Mouse (Mus musculus): ENCODE data around the gene A26c2. TPM values are rescaled to one million over a fixed set of nuclear protein-coding genes. Genes with fewer than 3 reads are reported as not detected.

Gene A26c2
- polyA plus RNA-seq (2012; rRNA removed) (not detected in 2 replicates), polyA plus RNA-seq (2014; fragmentation: Nextera tagmentation; extraction: Ambion mirVana) (not detected in 2 replicates)

DNA sequence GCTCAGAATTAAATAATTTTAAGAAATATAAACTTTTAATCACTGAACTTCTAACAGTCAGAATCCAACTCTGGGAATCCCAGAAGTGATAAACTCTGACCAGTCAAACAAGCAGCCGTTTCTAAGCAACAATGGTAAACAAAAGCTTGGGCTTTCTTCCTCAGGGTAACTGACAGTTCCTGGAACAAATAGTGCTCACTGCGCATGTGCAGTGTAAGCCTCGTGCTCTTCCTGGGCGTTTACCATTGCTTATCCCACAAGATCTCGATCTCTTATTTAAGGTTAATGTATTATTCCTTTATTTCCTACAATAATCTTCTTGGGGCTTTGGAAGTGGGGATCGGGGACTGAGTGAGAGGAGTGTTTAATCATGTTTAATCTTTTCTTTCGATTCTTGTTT lies at the start of gene A26c2:
Gene A26c2 (minus strand): TSS at position 101 of the 400 bp plus-strand sequence.
- H3K9ac ChIP-seq (replicated peaks) = no peak within 1 kb of the TSS
- no peak within 1 kb of the TSS for H3K4me2 ChIP-seq (ENCODE audit: low read depth)
- no peaks in the 10 kb centered on the region for H3K9me3 ChIP-seq (ENCODE audit: control insufficient read depth, low read length)
- no peaks in the 10 kb centered on the region for H3K36me3 ChIP-seq (replicated peaks; ENCODE audit: control insufficient read depth, insufficient read depth, low read depth)
- no peak for DNase-seq (ENCODE audit: low read depth in 3 of 3, low spot score in 3 of 3)
- H3K4me3 ChIP-seq (ENCODE audit: insufficient read depth in 1 of 2, low read depth in 2 of 2, low read length in 2 of 2) = no peak within 1 kb of the TSS
- H3K27me3 ChIP-seq (ENCODE audit: control insufficient read depth, insufficient read depth, low read length) = no peaks in the 10 kb centered on the region
- H3K27ac ChIP-seq = no peak within 1 kb of the TSS
- TF ChIP-seq EP300 (IDR thresholded peaks at IDR 0.05; ENCODE audit: low read depth) (no peak), CTCF (IDR thresholded peaks at IDR 0.05; ENCODE audit: low read depth) (no peak)
- no peaks in the 10 kb centered on the region for H3K4me1 ChIP-seq (replicated peaks; ENCODE audit: control insufficient read depth in 2 of 2, insufficient read depth in 2 of 2, low read length in 1 of 2)
- no peak for ATAC-seq (ENCODE audit: insufficient read depth)
- 58% methylated on average over 7 of the region's 7 CpGs for WGBS (ENCODE audit: insufficient replicate concordance)

DNA sequence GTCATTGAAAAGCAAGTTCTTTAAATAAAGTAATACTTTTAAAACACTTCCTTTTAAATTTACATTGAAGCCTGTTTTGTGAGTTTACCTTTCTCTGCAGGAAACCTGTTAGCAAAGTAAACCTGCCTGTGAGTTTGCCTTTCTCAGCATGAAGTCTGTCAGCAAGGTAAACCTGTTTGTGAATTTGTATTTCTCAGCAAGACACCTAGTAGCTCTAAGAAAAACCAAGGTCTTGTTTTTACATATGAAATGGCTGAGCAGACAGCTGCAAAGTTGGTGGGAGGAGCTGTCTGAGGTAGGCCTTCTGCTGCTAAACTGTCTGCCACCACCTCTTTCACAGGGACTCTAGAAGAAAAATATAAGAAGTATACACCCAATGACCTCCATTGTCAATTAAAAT lies 28.0 kb upstream of the A26c2 start:
- Histone ChIP-seq H3K9ac (replicated peaks) (no peak overlapping the region), H3K36me3 (replicated peaks; ENCODE audit: control insufficient read depth, insufficient read depth, low read depth) (no peaks in the 10 kb centered on the region), H3K27ac (no peak overlapping the region), H3K27me3 (ENCODE audit: control insufficient read depth, insufficient read depth, low read length) (no peaks in the 10 kb centered on the region), H3K9me3 (ENCODE audit: control insufficient read depth, low read length) (no peaks in the 10 kb centered on the region), H3K4me1 (replicated peaks; ENCODE audit: control insufficient read depth in 2 of 2, insufficient read depth in 2 of 2, low read length in 1 of 2) (no peaks in the 10 kb centered on the region), H3K4me2 (ENCODE audit: low read depth) (no peak overlapping the region), H3K4me3 (ENCODE audit: insufficient read depth in 1 of 2, low read depth in 2 of 2, low read length in 2 of 2) (no peak overlapping the region)
- ATAC-seq (ENCODE audit: insufficient read depth) (no peak), DNase-seq (ENCODE audit: low read depth in 3 of 3, low spot score in 3 of 3) (no peak)
- TF ChIP-seq EP300 (IDR thresholded peaks at IDR 0.05; ENCODE audit: low read depth) = no peak
- TF ChIP-seq CTCF (IDR thresholded peaks at IDR 0.05; ENCODE audit: low read depth) = no peak
